In the genomic region with DNA sequence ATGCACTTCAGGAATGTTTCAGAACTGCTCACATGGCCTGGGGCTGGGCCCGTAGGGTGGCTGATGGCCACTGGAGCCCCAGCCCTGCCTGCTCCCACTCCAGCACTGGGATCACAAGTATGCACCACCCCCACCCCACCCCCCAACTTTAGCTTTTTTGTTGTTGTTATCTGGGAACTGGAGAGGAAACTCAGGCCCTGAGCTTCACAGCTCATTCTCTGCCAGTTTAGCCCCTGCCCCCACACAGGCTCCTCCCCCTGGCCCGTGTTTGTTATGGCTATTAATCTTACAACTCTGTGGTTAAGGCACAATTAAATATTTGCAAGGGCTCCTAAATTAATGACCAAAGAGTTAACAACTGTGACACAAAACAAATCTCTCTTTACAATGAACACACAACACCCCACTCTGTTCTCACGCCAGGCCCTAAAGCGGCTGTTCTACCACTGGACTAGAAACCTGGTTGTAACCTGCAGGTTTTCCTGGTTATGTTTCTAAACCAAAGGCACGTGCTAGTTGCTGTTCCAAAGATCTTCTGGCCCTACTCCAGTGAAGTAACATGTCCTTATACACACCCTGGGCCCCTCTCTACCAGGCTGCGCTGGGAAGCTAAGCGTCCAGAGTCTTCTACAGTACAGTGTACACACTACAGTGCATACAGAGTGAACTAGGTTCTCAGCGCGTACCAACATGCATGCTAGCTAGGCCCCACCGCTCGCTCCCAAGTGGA, we compare ENCODE assay signal across 10 mouse cellular contexts. TPM values are rescaled to one million over a fixed set of nuclear protein-coding genes. Genes with fewer than 3 reads are reported as not detected.
DNase-seq lines count a peak whose midpoint lies in the region; ATAC-seq and TF ChIP-seq lines count a peak whose summit lies in the region.
"Had no signal": no experiment of that assay in that cellular context is flagged by ENCODE, and none has a peak within 500 bp of the region (broad histone marks: within the 10 kb centered on the region; RNA-seq: fewer than 3 reads in every experiment).

No protein-coding gene starts in this region.

- peaks cover 80% of the 10 kb centered on the region for H3K4me1 ChIP-seq in erythroblast, embryonic 14.5 days (ENCODE audit: control insufficient read depth)
- H3K4me1 ChIP-seq in bone marrow, adult 2 months (ENCODE audit: control insufficient read depth, insufficient read depth, low read length) = peaks cover 5% of the 10 kb centered on the region; the same call in 1 of the 2 replicates
- peaks cover 18% of the 10 kb centered on the region for H3K4me1 ChIP-seq in lung, embryonic 14.5 days (ENCODE audit: insufficient read depth)
- peaks cover 8% of the 10 kb centered on the region; the same call in 1 of the 2 replicates for H3K4me1 ChIP-seq in forebrain, embryonic 11.5 days (replicated peaks; ENCODE audit: control insufficient read depth, insufficient read depth, low read length)

- 0 out of 2 replicates have a peak, but pooled peaks cover 2% of the 10 kb centered on the region for H3K9me3 ChIP-seq in erythroblast, embryonic 14.5 days (ENCODE audit: control insufficient read depth, low read length)
- no peaks in the 10 kb centered on the region for H3K9me3 ChIP-seq in lung, embryonic 14.5 days (ENCODE audit: low read depth, low read length)
- no peaks in the 10 kb centered on the region for H3K9me3 ChIP-seq in forebrain, embryonic 11.5 days (ENCODE audit: control insufficient read depth, low read length)

- ATAC-seq in erythroblast, adult 5-6 weeks (replicated peaks; ENCODE audit: low FRiP score, poor library complexity, severe bottlenecking) = no peak
- no peak for ATAC-seq in lung, embryonic 14.5 days (ENCODE audit: insufficient read depth)
- no peak for ATAC-seq in inflammation-experienced regulatory T-cells, adult 6 months
- ATAC-seq in forebrain, embryonic 11.5 days (replicated peaks; ENCODE audit: low FRiP score) = no peak

- H3K27ac ChIP-seq in bone marrow, adult 2 months (ENCODE audit: control insufficient read depth, insufficient read depth, low read depth, low read length, poor library complexity) = no peak overlapping the region
- peak overlapping the region; percentile 80 for H3K27ac ChIP-seq in lung, embryonic 14.5 days (ENCODE audit: low read depth)
- no peak overlapping the region for H3K27ac ChIP-seq in forebrain, embryonic 11.5 days (ENCODE audit: low read depth, low read length)

- H3K9ac ChIP-seq in lung, embryonic 14.5 days = peak overlapping the region; percentile 17
- H3K9ac ChIP-seq in forebrain, embryonic 11.5 days (ENCODE audit: low read length) = no peak overlapping the region

- peaks cover 91% of the 10 kb centered on the region for H3K36me3 ChIP-seq in erythroblast, embryonic 14.5 days (ENCODE audit: control insufficient read depth)
- H3K36me3 ChIP-seq in lung, embryonic 14.5 days (ENCODE audit: insufficient read depth) = peaks cover 16% of the 10 kb centered on the region
- H3K36me3 ChIP-seq in forebrain, embryonic 11.5 days (ENCODE audit: control insufficient read depth, insufficient read depth, low read length) = no peaks in the 10 kb centered on the region; the same call in 1 of the 2 replicates

- peak; percentile 89 for DNase-seq in kidney, adult 9 months
- DNase-seq in lung, embryonic 14.5 days = peak; percentile 59
- no peak for DNase-seq in urinary bladder, adult 18-20 months (ENCODE audit: low spot score in 2 of 2)
- no peak for DNase-seq in forebrain, embryonic 11.5 days (ENCODE audit: low spot score)

- peak overlapping the region; percentile 84 for H3K4me2 ChIP-seq in lung, embryonic 14.5 days
- no peak overlapping the region for H3K4me2 ChIP-seq in forebrain, embryonic 11.5 days (ENCODE audit: low read depth, low read length, severe bottlenecking)

- peak overlapping the region; percentile 100 for H3K4me3 ChIP-seq in erythroblast, embryonic 14.5 days (replicated peaks)
- H3K4me3 ChIP-seq in bone marrow, adult 2 months (replicated peaks; ENCODE audit: control insufficient read depth, low read depth, low read length) = peak overlapping the region; percentile 37
- 0 out of 2 replicates have a peak overlapping the region, but pooled peaks have one; percentile 2 for H3K4me3 ChIP-seq in lung, embryonic 14.5 days (ENCODE audit: low read depth, low read length)
- no peak overlapping the region for H3K4me3 ChIP-seq in forebrain, embryonic 11.5 days (ENCODE audit: low read depth, low read length)

- 75% methylated on average over 11 of the region's 11 CpGs for WGBS in bone marrow, adult 2 months
- 54% methylated on average over 11 of the region's 11 CpGs for WGBS in lung, embryonic 14.5 days
- WGBS in forebrain, embryonic 11.5 days = 83% methylated on average over 11 of the region's 11 CpGs

- no peak for TF ChIP-seq CTCF in bone marrow, adult 2 months (IDR thresholded peaks at IDR 0.05; ENCODE audit: control insufficient read depth, insufficient read depth, low read length)
- no peak for TF ChIP-seq CTCF in lung, embryonic 14.5 days (IDR thresholded peaks at IDR 0.05; ENCODE audit: low read depth)

- no peaks in the 10 kb centered on the region for H3K27me3 ChIP-seq in erythroblast, embryonic 14.5 days (ENCODE audit: control insufficient read depth)
- no peaks in the 10 kb centered on the region for H3K27me3 ChIP-seq in lung, embryonic 14.5 days (ENCODE audit: insufficient read depth, low read length)
- H3K27me3 ChIP-seq in forebrain, embryonic 11.5 days (ENCODE audit: control insufficient read depth, insufficient read depth, low read length) = no peaks in the 10 kb centered on the region

- no peak for TF ChIP-seq POLR2A in bone marrow, adult 2 months (IDR thresholded peaks at IDR 0.05; ENCODE audit: borderline replicate concordance, control insufficient read depth, low read depth, low read length)

RNA-seq across cellular contexts. Expression of gene Isca1, which starts 2.7 kb away (rescaled TPM):
- 62.3 and 68.6 TPM in 2 replicates for polyA plus RNA-seq in erythroblast, embryonic 14.5 days (2012)
- total RNA-seq in erythroblast, adult 5-6 weeks (2015; ENCODE audit: low replicate concordance) = 667 and 741 TPM in 2 replicates
- 673 and 742 TPM in 2 replicates for total RNA-seq in erythroblast, adult 5-6 weeks (2017; ENCODE audit: low replicate concordance)
- 95.1 and 226 TPM in 2 replicates for polyA plus RNA-seq in bone marrow, adult 2 months (2011; ENCODE audit: insufficient read depth, insufficient read length, low replicate concordance, missing spikeins)
- 105 and 121 TPM in 2 replicates for polyA plus RNA-seq in lung, embryonic 14.5 days (2014; fragmentation: Nextera tagmentation; extraction: Ambion mirVana)
- 10 to 100 TPM; 50.8 to 59.8 (median 57.7) TPM for polyA plus RNA-seq in inflammation-experienced regulatory T-cells, adult 6 months (2017; shearing (Covaris generic))
- 113 and 116 TPM in 2 replicates for polyA plus RNA-seq in forebrain, embryonic 11.5 days (2014; fragmentation: Nextera tagmentation; extraction: Ambion mirVana)

RNA-seq across cellular contexts. Expression of gene Gm49354, which starts 15.1 kb away (rescaled TPM):
- 10.5 and 10.8 TPM in 2 replicates for polyA plus RNA-seq in erythroblast, embryonic 14.5 days (2012)
- total RNA-seq in erythroblast, adult 5-6 weeks (2015; ENCODE audit: low replicate concordance) = not detected in 2 replicates
- total RNA-seq in erythroblast, adult 5-6 weeks (2017; ENCODE audit: low replicate concordance) = 254 and 1,206 TPM in 2 replicates
- polyA plus RNA-seq in bone marrow, adult 2 months (2011; ENCODE audit: insufficient read depth, insufficient read length, low replicate concordance, missing spikeins) = 30.5 TPM in 1 of 2 replicates, not detected in the other
- polyA plus RNA-seq in lung, embryonic 14.5 days (2014; fragmentation: Nextera tagmentation; extraction: Ambion mirVana) = not detected in 2 replicates
- polyA plus RNA-seq in inflammation-experienced regulatory T-cells, adult 6 months (2017; shearing (Covaris generic)) = not detected
- not detected in 2 replicates for polyA plus RNA-seq in forebrain, embryonic 11.5 days (2014; fragmentation: Nextera tagmentation; extraction: Ambion mirVana)
- total RNA-seq: midbrain, postnatal 0 days had no signal
- polyA plus RNA-seq: midbrain, postnatal 0 days had no signal

RNA-seq across cellular contexts. Expression of gene 1700014D04Rik, which starts 20.4 kb away (rescaled TPM):
- 0.09 TPM in 1 of 2 replicates, not detected in the other for polyA plus RNA-seq in erythroblast, embryonic 14.5 days (2012)
- 0.77 TPM in 1 of 2 replicates, not detected in the other for total RNA-seq in erythroblast, adult 5-6 weeks (2015; ENCODE audit: low replicate concordance)
- 0.42 and 4.8 TPM in 2 replicates for total RNA-seq in erythroblast, adult 5-6 weeks (2017; ENCODE audit: low replicate concordance)
- polyA plus RNA-seq in bone marrow, adult 2 months (2011; ENCODE audit: insufficient read depth, insufficient read length, low replicate concordance, missing spikeins) = not detected in 2 replicates
- 0.24 TPM in 1 of 2 replicates, not detected in the other for polyA plus RNA-seq in lung, embryonic 14.5 days (2014; fragmentation: Nextera tagmentation; extraction: Ambion mirVana)
- not detected for polyA plus RNA-seq in inflammation-experienced regulatory T-cells, adult 6 months (2017; shearing (Covaris generic))
- 0.16 TPM in 1 of 2 replicates, not detected in the other for polyA plus RNA-seq in forebrain, embryonic 11.5 days (2014; fragmentation: Nextera tagmentation; extraction: Ambion mirVana)

RNA-seq across cellular contexts. Expression of gene Spata31d1d, which starts 35.4 kb away (rescaled TPM):
- 0.02 TPM in 1 of 2 replicates, not detected in the other for polyA plus RNA-seq in erythroblast, embryonic 14.5 days (2012)
- not detected in 2 replicates for total RNA-seq in erythroblast, adult 5-6 weeks (2015; ENCODE audit: low replicate concordance)
- 0.26 TPM in 1 of 2 replicates, not detected in the other for total RNA-seq in erythroblast, adult 5-6 weeks (2017; ENCODE audit: low replicate concordance)
- not detected in 2 replicates for polyA plus RNA-seq in bone marrow, adult 2 months (2011; ENCODE audit: insufficient read depth, insufficient read length, low replicate concordance, missing spikeins)
- not detected in 2 replicates for polyA plus RNA-seq in lung, embryonic 14.5 days (2014; fragmentation: Nextera tagmentation; extraction: Ambion mirVana)
- polyA plus RNA-seq in inflammation-experienced regulatory T-cells, adult 6 months (2017; shearing (Covaris generic)) = not detected
- not detected in 2 replicates for polyA plus RNA-seq in forebrain, embryonic 11.5 days (2014; fragmentation: Nextera tagmentation; extraction: Ambion mirVana)
- total RNA-seq: common myeloid progenitor, adult 5-6 weeks; midbrain, postnatal 0 days had no signal
- polyA plus RNA-seq: midbrain, postnatal 0 days had no signal

RNA-seq across cellular contexts. Expression of gene Spata31d1b, which starts 54.9 kb away (rescaled TPM):
- not detected in 2 replicates for polyA plus RNA-seq in erythroblast, embryonic 14.5 days (2012)
- total RNA-seq in erythroblast, adult 5-6 weeks (2015; ENCODE audit: low replicate concordance) = not detected in 2 replicates
- total RNA-seq in erythroblast, adult 5-6 weeks (2017; ENCODE audit: low replicate concordance) = not detected in 2 replicates
- not detected in 2 replicates for polyA plus RNA-seq in bone marrow, adult 2 months (2011; ENCODE audit: insufficient read depth, insufficient read length, low replicate concordance, missing spikeins)
- polyA plus RNA-seq in lung, embryonic 14.5 days (2014; fragmentation: Nextera tagmentation; extraction: Ambion mirVana) = not detected in 2 replicates
- polyA plus RNA-seq in inflammation-experienced regulatory T-cells, adult 6 months (2017; shearing (Covaris generic)) = not detected
- not detected in 2 replicates for polyA plus RNA-seq in forebrain, embryonic 11.5 days (2014; fragmentation: Nextera tagmentation; extraction: Ambion mirVana)
- total RNA-seq: common myeloid progenitor, adult 5-6 weeks had no signal
- polyA plus RNA-seq: midbrain, postnatal 0 days had no signal

Comparison
In these comparisons a context has a peak if more than half of its experiments do, and no peak if none do; other contexts are left out.
1. DNase-seq: peak in kidney, adult 9 months (single experiment) and lung, embryonic 14.5 days (single experiment); none in urinary bladder, adult 18-20 months (0 of 2) and forebrain, embryonic 11.5 days (single experiment).